Mouse (Mus musculus) brain, embryonic 14.5 days (tissue): ENCODE results near the gene Gucd1. TPM values are rescaled to one million over a fixed set of nuclear protein-coding genes. Genes with fewer than 3 reads are reported as not detected.
"Not testable (repeated sequence)": the region's sequence is repeated elsewhere in the genome, so short reads cannot be mapped to it uniquely, and the experiment has no call there.

Source experiments
- DNase-seq: peaks from one replicate; pipeline ENCODE4 v3.0.0-alpha.2; 2011; ENCODE audit warnings: low read depth
- CTCF ChIP-seq: fragments of 200-500 bp; IDR thresholded peaks from 2 replicates; pipeline ENCODE4 v1.5.1; 2012; ENCODE audit warnings: inconsistent platforms, mild to moderate bottlenecking, moderate library complexity, borderline replicate concordance; ENCODE audit not compliant: insufficient read depth, insufficient read length; ENCODE audit errors: extremely low read depth
- POLR2A ChIP-seq: fragments of 200-500 bp; IDR thresholded peaks from 2 replicates; pipeline ENCODE4 v1.6.1; 2012; ENCODE audit warnings: mild to moderate bottlenecking, inconsistent platforms, borderline replicate concordance; ENCODE audit not compliant: poor library complexity, insufficient read depth, insufficient read length, severe bottlenecking; ENCODE audit errors: extremely low read depth
- polyA plus RNA-seq: library from polyadenylated mRNA; depleted of rRNA; stranded (reverse); fragments of >200 nt; gene quantifications from 2 replicates; pipeline ENCODE4 v1.2.3, GENCODE M21; 2012

The Gucd1 gene
- polyA plus RNA-seq, 1 experiment, result 33.2 TPM

DNA sequence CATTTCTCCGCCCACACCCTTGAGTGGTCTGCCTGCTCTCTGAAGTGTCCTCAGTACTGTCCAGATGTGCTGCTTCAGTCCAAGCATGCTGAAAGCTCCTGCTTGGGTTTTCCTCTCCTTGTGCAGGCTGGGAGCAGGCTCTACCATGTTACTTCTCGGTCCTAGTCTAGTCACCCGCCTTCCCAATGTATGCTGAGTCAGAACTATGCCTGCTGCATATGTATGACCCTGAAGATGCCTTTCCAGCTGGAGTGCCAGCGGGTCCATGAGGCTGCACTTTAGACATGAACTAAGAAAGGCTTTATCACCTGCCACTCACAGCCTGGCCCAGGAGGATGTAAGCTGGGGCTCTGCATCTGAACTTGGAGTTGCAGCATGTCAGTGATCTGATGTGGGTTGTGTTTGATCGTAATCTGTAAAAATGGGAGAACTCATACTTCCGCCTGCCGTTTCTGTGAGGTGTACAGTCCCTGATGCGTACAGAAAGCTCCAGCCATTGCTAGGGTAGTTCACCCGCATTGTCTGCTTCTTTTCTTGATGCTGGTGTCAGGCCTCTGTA, 13.8 kb upstream of the Gucd1 start:
- TF ChIP-seq CTCF (no peak), POLR2A (no peak)
- no peak for DNase-seq

DNA sequence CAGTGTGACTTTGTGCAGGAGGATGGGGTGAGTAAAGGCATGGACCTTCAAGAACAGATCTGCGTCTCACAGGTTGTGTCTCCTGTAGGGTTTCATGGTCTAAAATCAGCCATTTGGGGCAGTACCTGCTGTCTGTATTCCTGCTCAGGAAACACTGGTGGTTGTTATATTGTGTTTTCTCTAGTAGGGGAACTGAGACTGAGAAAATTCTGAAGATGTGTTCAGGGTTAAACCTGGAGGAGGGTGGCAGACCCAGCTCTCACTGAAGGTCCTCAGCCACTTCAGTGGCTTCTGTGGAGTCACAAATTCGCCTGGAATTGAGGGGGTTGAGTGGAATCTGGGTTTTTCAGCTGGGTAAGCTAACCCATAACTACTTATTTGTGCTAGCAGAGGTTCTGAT, 12.6 kb upstream of the Gucd1 start:
- no peak for TF ChIP-seq CTCF
- TF ChIP-seq POLR2A, result no peak
- DNase-seq, result no peak

DNA sequence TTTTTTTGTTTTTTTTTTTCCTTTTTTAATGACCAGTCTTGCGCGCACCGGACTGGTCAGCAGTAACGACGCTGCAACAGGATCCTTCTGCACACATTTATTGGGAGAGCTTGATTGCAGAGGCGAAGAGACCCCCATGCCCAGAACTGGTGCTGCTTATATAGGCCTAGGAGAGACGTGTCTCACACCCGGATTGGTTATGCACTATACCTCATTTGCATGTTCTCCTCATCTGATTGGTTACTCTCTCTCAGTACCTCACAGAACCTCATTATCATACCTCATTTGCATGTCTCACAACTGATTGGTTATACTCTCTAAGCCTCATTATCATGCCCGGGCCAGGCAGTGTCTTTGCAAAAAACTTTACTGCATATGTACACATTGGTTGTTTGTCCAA, 7.7 kb upstream of the Gucd1 start:
- DNase-seq, result not testable (repeated sequence)

DNA sequence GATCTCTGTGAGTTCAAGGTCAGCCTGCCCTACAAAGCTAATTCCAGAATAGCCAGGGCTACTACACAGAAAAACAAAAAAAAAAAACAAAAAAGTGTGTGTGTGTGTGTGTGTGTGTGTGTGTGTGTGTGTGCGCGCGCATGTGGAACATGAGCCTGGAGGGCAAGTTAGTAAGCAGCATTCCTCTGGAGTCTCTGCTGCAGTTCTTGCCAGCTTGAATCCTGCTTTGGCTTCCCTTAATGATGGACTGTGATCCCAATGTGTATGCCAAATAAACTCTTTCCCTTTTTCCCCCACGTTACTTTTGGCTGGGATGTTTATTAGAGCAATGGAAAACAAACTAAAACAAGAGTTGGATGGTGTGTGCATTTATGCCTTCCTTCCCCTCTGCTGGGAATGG, 3.9 kb upstream of the Gucd1 start:
- no peak for TF ChIP-seq CTCF
- no peak for TF ChIP-seq POLR2A
- no peak for DNase-seq

DNA sequence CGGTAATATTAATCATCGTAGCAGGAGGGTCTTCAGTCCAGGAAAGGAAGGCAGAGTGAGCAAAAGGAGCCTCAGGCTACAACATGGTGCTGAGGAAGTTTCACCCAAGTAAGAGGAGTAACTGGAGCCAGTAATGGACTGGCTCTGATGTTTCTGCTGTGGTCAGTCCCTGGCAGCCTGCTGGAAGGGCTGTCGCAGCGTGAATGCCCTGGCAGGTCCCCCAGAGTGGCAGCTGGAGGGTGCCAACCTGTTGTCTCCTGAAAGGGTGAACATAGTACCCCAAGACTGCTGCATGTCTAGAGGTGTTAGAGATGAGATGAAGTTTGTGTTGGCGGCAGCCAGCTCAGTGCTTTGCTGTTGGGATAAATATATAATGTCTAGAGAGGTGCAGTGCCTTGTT, 2.8 kb upstream of the Gucd1 start:
- TF ChIP-seq POLR2A, result no peak
- no peak for TF ChIP-seq CTCF

DNA sequence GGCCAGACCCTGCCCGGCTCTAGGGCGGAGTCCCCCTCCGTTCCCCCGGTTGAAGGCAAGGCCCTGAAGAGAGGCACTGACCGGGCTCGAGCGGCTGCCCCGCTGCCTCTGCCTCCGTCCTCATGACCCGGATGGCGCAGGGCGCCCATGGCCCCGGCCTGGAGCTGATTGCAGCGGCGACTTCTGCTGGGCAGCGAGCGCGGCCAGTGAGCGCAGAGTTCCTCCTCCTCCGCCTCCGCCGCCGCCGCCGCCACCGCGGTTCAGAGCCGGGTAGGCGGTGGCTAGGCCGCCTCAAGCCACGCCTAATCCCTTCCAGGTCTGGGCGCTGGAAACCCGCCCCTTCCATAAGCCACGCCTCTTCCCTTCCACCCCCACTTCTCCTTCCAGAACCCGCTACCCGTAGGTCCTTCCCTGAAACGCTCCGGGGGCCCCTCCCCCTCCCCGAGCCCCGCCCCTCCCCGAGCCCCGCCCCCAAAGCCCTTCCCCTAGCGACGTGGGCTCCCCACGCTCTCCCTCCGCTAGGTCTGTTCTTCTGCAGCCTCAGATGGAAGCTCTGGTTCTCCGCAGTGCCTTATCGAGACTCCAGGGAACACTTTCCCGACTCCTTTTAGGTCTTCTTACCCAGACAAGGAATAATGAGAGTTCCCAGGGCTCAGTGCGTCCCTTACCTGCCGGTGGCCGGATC, 557 bp downstream of the Gucd1 start, which contains the start of gene Snrpd3:
TSS of gene Snrpd3 (plus strand) at position 479 of the 685 bp plus-strand sequence.
- peak; percentile 99 for DNase-seq
- TF ChIP-seq CTCF (no peak), POLR2A (peak; percentile 93)

More for the DNA sequence above, 2.8 kb upstream of the Gucd1 start:
- no peak for DNase-seq

DNA sequence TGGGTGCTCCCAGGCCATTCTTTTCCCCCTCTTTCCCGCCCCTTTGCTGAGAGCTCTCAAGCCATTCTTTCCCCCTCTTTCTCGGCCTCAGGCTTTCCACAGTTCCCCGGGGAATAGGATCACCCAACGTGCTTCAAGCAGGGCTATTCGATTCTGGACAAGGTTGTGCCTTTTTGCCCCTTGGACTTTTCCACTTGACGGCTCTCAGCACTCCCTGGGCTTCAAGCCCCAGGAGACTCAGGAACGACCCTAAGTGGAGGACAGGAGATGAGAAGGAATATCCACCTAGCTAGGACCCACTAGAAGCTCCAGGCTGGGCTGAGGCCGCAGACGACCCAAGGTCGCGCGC, 1.1 kb downstream of the Gucd1 start:
- DNase-seq, result no peak
- TF ChIP-seq POLR2A (no peak), CTCF (no peak)

DNA sequence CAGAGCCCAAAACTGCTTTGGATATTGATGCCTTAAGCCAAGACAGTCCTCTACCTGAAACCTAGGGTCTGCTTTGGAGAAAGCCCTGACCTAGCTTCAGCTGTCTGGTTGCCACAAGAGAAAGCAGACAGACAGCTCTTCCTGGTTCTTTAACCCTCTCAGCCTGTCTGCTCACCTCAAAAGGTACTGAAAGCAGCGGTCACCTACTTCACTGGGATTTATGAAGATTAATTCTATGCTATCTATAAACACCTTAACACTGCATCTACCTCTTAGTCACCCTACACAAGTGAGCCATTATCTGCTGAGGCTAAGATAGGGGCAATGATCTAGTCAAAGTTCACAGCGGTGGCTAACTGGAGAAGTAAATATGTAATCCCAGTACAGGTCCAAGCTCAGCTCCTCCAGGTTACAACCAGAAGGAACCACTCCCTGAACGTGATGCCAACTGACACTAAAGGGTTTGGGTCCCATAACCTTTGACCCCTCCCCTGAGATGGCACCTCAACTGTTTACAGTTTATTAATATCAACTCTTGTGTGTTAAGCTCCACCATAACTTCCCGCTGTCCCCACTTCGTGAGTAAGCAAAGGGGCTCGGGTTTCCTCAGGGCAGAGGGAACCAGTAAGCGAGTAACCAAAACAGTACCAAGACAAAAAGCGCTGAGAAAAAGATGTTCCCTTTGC, 1.6 kb downstream of the Gucd1 start:
- TF ChIP-seq CTCF (no peak), POLR2A (no peak)
- no peak for DNase-seq

DNA sequence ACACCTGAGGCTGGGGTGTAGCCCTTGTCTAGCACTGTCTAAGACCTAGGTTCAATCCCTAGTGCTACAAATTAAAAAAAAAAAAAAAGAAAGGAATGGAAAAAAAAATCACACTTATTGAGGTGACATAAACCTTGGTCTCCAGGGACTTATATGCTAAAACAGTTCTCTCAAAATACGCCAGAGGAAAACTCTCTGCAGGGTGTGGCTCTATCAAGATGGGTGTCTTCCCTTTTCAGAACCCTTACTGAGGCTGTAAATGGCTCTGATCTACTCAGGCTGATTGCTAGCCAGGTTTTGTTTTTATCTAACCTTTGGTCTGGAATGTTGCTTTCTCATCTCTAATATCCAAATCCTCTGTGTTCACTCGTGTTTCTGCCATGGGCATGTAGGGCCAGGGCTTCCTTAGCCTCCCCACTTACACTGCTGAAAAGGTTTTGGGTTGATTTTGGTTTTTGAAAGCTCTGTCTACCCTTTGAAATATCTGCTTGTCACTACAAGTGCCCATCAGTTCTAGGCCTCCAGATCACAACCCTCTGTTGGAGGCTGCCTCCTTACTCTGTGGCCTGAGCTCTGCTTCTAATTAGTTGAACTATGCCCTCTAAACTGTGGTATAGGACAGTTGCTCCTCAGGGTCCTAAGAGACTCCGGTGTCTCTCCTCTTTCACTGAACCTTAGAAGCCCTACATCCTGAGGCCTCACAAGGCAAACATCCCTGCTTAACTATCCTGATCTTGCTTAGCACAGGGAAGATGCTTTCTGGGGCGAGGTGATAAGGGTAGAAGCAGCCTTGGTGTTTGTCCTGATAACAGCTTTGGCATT, 2.3 kb downstream of the Gucd1 start:
- DNase-seq, result no peak
- TF ChIP-seq POLR2A (no peak), CTCF (no peak)

DNA sequence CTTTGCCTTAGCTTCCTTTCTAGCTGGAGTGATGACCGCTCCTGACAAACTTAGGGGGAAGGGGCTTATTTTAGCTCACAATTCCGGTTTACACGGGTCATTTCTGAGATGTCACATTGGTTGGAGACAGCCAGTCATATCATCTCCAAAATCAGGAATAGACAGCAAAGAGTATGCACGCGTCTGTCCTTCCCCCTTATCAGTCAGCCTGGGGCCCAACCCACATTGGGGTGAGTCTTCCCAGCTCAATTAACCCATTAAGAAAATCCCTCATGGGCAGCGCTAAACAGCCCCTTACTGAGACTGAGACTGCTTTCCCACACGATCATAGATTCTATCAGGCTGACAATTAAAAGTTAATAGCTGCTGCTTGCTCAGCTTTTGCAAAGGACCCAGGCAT, 3.4 kb downstream of the Gucd1 start:
- no peak for DNase-seq
- no peak for TF ChIP-seq CTCF
- TF ChIP-seq POLR2A, result no peak

DNA sequence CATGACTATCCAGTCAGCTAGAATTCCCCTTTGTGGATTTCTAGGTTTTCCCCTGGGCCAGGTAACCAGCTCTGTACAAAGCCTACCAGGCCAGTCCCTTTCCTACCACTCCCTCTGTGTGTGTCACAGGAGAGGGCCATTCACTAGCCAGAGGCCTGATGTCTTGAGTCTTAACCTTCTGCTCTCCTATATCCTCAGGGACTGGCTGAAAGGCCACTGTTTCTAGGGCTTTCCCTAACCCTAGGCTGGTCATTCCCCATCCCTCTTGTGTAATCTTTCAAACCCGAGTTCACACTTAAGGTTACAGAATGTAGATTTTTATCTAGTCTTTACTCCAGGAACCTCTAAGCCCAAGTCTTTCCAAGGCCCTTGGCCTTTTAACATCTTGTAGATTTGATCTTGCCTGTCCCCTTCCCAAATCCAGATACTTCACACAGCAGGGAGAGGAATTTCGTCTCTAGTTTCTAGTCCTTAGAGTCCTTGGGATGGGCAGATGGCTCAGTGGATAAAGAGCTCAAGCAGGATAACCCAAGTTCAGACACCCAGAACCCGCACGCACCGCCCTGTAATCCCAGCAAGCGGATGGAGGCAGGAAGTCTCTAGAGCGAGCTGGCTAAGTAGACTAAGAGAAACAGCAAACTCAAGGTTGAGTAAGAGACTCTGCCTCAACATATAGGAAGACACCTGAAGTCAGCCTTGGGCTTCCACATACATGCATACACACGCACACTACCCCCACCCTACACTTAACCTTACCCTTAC, 4.3 kb downstream of the Gucd1 start:
- TF ChIP-seq CTCF (no peak), POLR2A (no peak)
- DNase-seq, result no peak

DNA sequence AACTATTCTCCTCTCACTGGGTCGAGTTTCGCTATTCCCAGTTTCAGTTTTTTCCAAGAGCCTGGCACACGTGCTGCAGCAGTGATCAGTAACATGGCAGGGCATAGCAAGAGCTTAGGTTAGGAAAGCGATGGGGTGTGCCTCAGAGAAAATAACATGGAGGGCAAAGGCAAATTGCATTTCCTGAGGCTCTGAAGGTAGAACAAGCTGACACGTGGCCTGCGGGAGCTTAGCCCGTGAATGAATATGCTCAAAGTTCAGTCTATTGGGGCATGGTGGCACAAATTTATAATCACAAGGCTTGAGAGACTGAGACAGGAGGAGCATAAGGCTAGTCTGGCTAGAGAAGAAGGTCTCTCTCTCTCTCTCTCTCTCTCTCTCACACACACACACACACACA, 5.0 kb downstream of the Gucd1 start:
- DNase-seq, result no peak
- TF ChIP-seq CTCF, result no peak
- TF ChIP-seq POLR2A, result no peak
